Mouse (Mus musculus) small intestine, adult 2 months (tissue): ENCODE results near the gene Espn.

Experiments used
- CTCF ChIP-seq: fragments of 200-500 bp; IDR thresholded peaks from 2 replicates; pipeline ENCODE4 v1.5.1; 2012; ENCODE audit warnings: low read depth, mild to moderate bottlenecking, control low read depth, inconsistent platforms, low read length, moderate library complexity, mixed read lengths; ENCODE audit not compliant: insufficient replicate concordance, insufficient read length; ENCODE audit errors: extremely low read depth
- POLR2A ChIP-seq: fragments of 200-500 bp; IDR thresholded peaks from 2 replicates; pipeline ENCODE4 v1.6.1; 2012; ENCODE audit warnings: low read depth, mild to moderate bottlenecking, control low read depth, inconsistent platforms, low read length, moderate library complexity

DNA sequence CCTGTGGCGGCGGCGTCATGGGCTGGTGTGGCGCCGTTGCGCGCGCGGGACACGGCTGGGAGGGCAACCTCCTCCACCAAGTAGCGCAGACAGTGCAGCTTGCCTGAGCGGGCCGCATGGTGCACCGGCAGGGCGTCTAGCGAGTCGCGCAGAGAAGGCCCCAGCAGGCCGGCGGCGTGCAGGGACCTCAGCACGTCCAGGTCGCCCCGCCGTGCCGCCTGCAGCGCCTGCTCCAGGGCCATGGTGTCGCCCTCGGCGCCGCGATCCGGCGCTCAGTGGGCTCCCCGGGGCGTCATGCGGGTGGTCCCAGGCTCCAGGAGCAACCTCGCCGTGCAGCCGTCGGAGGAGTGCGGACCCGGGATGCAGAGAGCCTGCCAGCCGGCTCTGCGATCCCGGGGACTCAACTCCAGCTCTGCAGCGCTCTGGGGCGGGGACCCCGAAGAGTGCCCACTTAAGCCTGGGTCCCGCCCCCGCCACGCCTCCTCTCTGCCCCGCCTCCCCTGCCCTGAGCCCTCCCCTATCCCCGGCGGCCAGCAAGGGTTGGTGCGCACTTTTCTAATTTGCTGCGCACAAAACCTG, at the start of gene Espn:
- TF ChIP-seq CTCF, result no peak
- TF ChIP-seq POLR2A, result no peak
